Mouse (Mus musculus) CD8-positive naive resting alpha-beta T cell, adult 2 months (primary cell): Measurements from ENCODE around the gene Gfpt1.
A peak's percentile ranks its signal among the peaks of the same experiment; 100 is the strongest.
"Not testable (repeated sequence)": the region's sequence is repeated elsewhere in the genome, so short reads cannot be mapped to it uniquely, and the experiment has no call there.

Source experiments
- DNase-seq, 2 experiments: peaks; one replicate each; pipeline ENCODE4 v3.0.0; 2022; ENCODE audit warnings: low read depth in 2 of 2, low spot score in 2 of 2

Gene Gfpt1

DNA sequence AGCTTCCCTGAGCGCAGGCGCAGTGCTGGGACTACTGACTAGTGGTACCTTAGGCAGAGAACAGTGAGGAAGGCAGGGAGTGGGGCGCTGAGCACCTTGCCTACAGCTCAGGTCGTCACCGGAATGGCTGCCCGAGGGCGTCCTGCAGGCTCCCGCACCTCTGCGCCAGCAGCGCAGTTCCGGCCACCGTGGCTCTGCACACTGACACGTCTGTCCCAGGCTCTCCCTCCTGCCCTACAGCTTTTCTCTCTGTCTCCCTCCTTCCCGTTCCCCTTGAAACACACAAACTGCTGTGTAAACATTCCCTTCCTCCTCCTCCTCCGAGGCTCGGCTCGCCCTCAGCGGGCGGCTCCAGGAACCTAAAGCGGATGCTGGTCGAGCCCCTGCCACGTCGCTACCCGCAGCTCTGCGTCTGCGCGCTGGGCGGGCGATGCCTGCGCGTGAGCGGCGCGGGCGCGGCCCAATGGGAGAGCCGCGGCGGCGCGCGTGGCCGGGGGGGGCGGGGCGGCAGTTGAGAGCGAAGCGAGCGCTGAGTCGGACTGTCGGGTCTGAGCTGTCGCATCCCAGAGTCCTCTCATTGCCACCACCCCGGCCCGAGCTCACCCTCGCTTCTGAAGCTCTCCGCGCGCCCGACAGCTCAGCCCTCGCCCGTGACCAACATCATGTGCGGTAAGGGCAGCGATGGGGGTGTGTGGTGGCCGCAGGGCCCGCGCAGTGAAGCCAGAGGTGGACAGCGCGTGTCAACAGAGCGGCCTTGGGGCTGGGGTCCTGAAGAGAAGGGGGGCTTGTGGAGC lies at the start of gene Gfpt1:
TSS of gene Gfpt1 (plus strand) at position 510 of the 794 bp plus-strand sequence.
- peak; percentile 89 to 92 for DNase-seq

DNA sequence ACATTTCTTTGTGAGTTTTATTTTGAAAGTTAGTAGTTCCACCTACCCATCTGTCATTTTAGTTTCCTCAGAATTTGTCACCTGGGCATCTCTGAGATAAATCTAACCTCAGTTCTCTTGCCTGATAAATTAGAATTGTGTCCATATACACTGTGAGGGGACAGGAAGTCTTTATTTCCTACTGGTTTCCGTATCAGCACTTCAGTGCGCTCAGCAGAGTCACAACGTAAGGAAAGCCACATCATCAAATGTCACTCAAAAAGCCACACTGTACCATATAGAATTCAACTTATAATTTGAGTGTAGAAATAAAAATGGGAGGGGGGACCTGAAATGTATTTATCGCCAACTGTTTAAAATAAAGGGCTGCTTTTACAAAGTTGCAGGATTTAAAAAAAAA lies 48.4 kb upstream of the Gfpt1 start:
- DNase-seq: no peak

DNA sequence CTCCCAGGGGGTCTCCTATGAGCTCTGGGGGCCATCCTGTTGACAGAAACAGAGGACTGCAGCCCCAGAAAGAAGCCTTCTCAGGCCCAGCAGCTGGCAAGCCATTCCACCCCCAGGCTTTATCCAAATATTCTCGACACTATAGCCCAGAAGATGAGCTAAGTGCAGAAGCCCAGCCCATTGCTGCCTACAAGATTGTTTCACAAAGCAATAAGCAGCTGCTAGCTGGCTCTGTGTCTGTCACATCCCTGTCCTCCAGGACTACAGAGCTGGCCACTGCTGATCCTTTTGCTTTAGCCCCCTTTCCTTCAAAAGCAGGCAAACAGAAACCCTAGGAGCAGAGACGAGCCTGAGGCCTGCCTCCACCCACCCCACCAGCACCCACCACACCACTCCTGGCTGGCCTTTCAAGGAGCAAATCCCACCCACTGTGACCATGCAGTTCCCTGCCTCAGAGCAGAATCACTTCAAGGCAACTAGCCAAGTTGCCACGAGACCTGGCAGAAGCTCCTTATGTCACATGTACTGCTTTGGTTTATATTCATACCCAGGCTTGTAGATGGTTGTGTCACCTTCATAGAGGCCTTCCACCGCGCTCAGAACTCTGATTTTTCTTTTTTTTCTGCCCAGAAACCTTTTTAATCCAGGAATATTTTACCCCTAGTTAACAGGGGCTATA lies 45.9 kb upstream of the Gfpt1 start:
- no peak for DNase-seq

DNA sequence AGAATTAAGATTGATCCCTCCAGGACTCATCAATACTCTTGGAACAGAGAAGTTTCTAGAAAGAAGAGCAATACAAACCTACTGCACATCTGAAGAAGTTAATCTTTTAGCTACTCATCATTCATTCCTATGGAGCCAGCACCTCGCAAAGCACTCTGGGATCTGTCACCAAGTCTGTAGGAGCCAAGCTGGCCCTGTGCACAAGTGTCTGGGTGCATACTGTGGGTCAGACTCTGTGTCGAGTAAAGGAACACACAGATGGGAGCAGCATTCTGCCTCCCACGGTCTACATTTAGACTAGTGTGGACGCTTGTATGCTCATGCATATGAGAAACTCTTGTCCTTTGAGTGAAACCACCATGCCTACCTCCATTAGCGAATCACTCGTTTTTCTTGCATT lies 45.3 kb upstream of the Gfpt1 start:
- DNase-seq: no peak

DNA sequence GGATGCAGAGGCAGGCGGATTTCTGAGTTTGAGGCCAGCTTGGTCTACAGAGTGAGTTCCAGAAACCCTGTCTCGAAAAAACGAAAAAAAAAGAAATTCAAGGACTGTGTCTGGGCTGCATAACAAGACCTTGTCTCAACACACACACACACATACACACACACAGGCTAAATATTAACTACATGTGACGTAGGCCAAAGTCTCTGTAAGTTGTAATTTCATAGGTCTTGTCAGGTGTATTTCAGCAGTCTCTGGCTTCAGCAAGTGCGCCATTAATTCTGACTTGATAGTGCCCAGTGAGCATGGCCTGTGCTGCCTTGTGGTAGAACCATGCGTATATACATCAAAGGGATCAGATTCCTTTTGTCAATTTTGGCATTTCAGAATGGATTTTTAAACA lies 40.7 kb upstream of the Gfpt1 start:
- DNase-seq: no peak

DNA sequence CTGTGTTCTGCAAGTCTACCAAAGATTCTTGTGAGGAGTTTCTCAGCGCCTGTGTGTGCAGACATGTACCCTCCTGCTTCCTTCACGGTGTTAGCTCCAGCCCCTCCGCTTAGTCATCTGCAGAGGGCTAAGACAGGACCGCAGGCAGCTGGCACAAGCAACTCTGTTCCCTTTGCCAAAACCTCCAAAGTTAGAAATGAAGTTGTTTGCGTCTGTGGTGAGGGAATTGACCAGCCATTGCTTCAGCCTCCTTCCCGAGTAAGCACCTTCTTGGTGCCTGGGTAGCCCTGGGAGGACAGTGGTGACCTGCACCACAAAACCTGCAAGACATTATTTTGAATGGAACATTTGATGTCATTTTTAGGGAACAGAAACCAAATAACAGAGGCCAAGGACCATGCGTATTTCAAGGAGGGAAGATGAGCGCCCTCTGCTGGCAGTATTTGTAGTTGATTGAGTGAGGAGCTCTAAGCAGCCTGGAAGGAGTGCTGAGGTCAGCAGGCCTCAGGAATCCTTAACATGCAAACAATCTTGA lies 40.1 kb upstream of the Gfpt1 start:
- peak; percentile 65 to 75 for DNase-seq

DNA sequence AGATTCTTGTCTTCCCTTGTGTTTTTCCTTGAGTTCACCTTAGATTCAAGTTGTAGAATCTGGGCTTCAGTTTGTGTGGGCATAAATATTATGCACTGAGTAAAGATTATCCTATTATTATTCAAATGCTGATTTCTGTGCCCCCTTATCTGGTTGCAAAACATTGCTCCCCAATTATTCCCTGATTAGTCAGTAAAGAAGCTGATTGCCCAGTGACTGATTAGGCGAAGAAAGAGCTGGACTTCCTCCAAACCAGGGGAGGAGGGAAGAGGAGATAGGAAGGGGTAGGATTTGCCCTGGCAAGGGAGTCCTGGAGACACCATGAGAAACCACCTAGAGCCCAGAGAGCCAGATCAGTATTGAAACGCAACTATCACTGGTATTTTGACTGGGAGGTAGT lies 38.5 kb upstream of the Gfpt1 start:
- no peak for DNase-seq

DNA sequence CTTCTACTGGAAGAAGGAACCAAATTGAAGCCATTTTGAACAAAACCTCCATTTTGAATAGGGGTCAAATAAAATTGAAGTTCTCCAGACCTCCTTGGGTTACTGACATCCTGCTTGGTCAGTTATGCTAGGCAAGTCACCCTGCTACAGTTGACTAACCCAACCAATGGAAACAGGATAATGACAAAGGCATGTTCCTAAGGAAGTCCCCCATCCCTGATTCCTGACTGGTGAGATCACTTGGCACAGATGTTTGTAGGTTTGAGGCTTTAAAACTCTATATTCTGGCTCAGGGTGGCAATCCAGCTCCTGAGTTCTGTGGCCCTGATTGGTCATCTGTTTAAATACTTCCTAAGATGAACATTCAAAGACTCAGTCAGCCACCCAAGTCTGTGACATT lies 37.1 kb upstream of the Gfpt1 start:
- no peak for DNase-seq

DNA sequence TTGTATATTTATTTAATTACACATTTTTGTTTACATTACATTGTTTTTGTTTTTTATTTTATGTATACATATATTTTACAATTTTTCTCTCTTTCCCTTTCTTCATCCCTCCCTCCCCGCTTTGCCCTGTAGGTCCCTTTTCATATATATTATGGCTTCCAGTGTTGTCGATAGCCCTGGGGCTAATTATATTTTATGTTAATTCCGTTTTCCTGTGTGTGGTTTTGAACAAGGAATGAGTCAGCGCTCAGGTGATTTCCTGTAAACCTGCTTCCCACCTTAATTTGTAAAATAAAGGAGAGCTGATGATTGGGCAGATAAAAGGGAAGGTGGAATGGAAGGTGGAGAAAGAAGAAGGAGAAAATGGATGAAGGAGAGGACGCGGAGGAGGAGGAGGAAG lies 33.8 kb upstream of the Gfpt1 start, which contains the start of gene Nfu1:
TSS of gene Nfu1 (plus strand) at position 350 of the 400 bp plus-strand sequence.
- DNase-seq: no peak

DNA sequence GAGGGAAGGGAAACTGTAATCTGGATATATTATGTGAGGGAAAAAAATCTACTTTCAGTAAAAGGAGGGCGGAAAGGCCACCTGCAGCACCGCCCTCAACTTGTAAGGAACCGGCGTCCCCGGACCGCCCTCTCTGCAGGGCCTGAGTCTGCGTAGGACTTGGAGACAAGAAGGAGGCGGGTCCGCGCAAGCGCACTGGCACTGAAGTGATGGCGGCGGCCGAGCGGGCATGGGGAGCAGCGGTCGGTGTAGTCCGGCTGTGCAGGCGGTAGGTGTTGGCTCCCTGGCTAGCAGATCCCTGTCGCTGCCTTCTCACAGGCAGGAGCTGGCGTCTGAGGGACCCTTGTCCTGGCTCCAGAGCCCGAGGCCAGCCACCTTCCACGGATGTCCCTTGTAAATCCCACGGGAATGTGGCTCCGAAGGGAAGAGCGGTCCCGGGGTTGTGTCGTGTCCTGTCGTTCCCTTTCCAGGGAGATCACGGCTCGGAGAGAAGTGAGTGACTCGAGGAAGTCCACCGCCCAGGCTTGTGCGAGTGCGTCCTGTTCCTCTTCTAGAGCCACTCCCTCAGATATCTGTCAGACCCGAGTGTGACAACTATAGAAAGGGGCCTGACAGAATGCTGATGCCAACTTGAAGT lies 32.8 kb upstream of the Gfpt1 start:
- peak; percentile 91 to 93 for DNase-seq

DNA sequence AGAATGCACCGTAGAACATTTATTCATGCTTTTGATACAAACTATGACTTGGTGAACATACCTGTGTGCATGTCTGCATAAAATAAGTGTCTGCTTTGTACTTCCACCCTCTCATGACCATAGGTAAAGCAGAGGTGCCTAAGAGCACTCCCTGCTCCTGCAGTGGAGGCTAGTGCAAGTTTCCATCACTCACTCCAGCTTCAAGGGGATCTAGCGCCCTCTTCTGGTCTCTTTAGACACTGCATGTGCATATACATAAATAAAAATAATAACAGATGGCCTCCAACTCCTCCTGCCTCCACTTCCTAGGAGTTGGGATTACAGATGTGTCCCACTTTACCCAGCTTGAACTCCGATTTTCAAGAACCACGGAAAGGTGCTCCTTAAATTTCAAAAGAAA lies 25.7 kb upstream of the Gfpt1 start:
- DNase-seq: peak; percentile 46 to 57

DNA sequence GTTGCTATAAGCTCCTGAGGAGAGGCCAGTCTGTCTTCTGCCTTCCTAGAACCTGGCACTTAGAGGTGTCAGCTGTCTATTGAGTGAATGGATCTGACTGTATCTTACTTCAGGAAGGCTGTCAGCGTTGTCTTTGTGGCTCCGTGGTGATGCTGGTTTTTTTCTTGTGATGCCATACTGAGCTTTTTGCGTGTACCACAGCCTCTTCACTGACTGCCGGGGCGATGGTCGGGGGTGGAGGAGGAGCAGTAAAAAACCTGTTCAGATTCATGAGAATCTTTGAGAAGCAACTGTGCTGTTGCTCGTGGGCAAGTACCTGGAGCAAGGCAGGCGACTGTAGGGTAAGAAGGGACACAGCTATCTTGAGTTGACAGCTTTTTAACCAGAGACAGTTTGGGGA lies 23.8 kb upstream of the Gfpt1 start:
- DNase-seq: no peak

DNA sequence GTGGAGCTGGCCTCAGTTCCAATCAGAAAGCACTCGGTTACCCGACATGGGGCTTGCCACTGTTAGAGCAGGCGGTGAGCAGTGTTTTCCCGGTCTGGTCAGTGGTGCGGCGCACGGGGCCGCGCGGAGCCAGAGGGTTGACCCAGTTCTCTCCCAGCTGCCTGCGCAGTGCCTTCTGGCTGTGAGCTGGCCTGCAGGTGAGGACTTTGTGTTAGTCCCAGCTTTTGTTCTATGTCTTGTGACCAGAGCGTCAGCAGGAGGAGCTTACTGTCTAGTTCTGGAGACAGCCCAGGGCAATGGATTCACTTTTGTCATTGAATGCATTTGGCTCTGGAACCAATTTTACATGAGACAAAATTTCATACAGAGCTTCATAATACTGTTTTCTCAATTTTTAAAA lies 20.9 kb upstream of the Gfpt1 start:
- no peak for DNase-seq

DNA sequence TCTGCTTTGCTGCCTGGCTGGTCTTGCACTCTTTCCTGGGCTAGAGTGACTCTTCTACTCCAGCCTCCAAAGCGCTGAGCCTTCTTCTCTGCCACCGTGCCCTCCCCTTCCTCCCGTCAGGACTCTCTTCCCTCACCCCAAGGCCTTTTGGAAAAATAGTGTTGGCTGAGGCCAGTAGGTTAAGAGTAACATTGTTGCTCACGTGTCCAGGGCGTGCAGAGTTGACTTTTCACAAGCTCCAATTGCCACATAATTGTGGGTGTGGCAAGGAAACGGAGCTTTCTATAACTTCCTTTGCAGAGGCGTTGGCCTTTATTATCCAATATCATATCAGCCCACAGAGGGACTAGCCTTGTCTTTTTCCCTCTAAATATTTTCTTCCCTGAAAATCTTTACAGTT lies 15.7 kb upstream of the Gfpt1 start:
- DNase-seq: no peak

DNA sequence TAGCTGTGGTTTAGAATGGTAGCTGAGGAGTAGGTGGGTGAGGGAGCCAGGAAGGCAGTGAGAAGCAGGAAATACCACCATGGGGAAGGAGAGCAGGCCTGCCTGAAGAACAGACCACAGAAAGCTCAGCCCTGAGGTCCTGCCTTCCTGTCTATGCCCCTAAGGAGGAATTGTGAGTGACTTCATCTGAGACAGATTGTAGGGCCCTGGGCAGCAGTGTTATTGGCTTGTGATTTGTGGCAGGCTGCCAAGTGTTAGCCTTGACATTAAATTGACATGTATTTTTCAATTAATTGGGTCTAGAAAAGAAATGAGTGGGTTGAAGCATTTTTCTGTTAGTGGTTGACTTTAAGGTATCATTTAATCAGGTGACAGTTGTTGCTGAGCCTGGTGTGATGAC lies 13.8 kb upstream of the Gfpt1 start:
- no peak for DNase-seq

DNA sequence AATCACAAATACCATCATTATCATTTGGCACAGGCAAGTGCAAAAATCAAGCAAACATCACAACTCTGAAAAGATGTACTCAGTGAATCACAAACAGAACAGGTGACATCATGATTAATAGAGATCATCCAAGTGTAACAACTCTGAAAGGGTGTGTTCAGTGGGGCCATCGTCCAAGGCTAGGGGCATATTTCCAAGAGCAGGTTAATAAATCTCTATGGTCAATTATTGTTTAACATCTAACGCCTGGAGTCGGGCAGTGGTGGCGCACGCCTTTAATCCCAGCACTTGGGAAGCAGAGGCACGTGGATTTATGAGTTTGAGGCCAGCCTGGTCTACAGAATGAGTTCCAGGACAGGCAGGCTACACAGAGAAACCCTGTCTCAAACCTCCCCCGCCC lies 11.3 kb upstream of the Gfpt1 start:
- not testable (repeated sequence) for DNase-seq

DNA sequence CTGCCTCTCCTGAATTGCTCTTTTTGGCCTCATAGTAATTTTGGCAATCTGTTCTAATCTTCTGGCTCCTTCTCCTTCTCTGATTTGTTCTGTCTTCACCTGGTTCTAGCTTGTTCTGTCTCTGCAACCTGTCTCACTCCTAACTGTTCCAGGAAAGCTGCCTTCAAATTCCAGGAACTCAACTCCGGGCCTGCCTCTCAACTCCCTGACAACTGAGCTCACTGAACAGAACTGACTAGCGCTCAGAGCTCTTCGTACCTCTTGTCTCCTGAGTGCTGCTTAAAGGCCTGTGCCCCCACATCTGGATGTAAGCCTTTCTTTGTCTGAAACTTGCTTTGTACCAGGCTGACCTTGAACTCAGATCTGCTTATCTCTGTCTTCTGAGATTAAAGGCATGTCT lies 10.2 kb upstream of the Gfpt1 start:
- no peak for DNase-seq

DNA sequence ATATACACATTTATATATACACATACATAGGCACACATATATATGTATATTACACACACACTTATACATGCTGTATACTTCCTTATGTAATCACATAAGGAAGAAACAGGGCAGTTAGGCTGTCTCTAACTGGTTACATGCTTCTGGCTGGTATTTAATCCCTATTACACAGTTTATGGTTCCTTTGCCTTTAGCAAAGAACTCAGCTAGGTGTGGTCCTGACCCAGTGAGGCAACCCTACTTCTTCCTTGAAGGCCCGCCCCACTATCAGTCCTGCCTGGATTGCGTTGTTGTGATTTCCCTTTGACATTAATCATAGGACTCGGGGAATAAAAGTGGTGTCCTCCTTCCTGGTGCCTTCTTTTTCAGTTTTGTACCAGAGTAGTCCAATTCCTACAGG lies 8.3 kb upstream of the Gfpt1 start:
- DNase-seq: no peak

DNA sequence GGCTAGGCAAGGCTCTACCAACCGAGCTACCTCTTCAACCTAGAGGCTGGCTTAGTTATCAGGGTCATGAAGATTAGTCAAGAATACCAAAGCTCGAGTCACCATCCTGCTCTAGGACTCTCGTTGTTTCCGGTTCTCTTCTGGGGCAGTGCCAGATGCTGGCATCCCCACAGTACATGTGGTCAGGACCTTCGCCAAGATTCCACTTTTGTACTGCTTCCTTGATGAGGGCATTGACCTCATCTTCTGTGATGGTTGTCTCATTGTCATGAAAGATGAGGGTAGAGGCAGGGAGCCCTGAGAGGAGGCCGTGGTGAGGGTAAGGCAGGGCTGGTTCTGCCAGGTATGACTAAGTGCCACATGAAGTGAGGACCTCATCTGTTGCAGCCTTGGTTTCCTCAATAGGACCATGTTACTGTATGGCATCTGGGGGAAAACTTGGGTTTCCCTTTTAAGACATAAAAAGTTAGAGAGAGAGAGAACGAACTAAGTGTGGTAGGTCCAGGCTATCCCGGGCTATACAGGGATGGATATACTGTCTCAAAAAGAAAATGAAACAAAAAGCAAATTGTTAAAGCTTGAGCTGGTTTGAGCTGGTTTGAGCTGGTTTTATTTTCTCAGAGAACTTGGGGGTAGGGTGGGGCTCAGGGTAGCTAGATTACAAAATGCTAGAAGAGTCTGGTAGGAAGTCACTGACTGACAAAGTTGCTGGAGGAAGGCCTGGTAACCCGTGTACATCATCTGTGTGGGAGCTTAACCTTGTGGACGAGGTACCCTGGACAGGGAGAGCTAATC lies 4.6 kb upstream of the Gfpt1 start:
- DNase-seq: peak in 1 of 2 experiments; percentile 46

DNA sequence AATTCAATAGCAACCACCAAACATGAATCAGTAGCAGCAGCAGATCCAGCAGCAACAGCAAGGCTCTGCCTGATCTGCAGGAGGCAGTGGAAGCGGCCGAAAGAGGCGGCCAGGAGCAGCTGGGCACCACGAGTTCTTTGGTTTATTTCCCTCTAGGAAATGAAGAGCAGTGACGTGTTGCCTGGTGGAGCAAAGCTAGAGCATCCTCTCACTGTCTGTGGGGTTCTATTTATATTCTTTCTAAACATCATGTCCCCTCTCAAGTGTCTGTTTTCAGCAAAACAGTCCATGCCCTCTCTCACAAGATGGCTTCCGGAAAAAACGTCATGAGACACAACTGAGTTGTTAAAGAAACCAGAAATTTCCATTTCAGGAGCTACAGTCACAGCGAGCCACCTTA lies 3.5 kb upstream of the Gfpt1 start:
- no peak for DNase-seq

DNA sequence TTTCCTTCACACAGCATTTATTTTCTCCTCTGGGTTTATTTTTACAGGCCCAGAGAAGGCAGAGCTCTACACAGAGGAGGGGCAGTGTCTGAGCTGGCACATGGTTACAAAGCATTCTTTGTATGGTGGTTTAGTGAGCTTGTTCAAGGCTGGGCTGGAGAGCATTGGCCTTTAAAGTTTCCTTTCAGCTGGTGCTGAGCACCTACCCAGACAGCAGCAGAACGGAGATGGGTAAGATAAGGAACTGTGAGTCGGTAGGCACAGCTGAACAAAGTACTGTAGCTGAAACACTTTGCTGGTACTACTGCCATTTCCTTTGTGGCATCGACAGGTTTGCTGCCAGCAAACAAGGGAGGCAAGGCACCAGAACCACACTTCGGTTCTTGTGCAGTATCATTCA lies 1.7 kb upstream of the Gfpt1 start:
- DNase-seq: peak; percentile 45 to 54
